Mouse (Mus musculus) embryonic fibroblast, embryonic 13.5 days (primary cell): ENCODE data around the gene Coq8a.

Experiments used
- CTCF ChIP-seq: IDR thresholded peaks from 2 replicates; pipeline ENCODE4 v1.5.1; 2011; ENCODE audit warnings: mild to moderate bottlenecking, control low read depth, low read length, moderate library complexity, borderline replicate concordance; ENCODE audit not compliant: insufficient read depth
- POLR2A ChIP-seq: IDR thresholded peaks from 2 replicates; pipeline ENCODE4 v1.6.1; 2011; ENCODE audit warnings: low read depth, mild to moderate bottlenecking, control low read depth, low read length, moderate library complexity

DNA sequence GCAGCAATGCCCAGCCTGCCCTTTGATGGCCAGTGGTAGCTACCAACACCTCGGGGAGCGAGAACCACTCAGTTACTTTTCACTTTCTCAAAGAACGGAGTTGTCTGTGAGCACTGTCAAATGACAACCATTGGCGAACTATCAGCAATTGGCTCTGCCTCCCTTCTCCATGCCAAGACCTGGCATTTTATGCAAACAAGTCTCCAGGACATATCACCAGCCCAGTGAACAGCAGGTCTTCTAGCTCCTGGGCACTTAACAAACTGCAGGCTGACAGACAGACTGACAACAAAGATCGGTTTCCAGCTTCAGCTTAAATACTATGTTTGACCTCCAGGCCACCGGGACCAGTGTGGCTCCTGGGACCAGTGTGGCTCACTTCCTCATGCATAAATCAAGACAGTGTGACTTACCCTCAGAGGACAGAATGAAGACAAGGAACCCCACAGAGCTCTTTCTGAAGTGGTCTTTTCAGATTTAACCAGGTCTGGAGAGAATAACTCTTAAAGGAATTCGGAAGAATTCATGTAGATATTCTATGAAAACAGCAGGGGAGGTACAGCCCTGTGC is 7.7 kb downstream of the Coq8a start:
- TF ChIP-seq CTCF (no peak), POLR2A (no peak)
